Mouse (Mus musculus) hindbrain, embryonic 15.5 days (tissue): ENCODE results near the gene Gm11032. TPM values are rescaled to one million over a fixed set of nuclear protein-coding genes. Genes with fewer than 3 reads are reported as not detected.

Experiments
- ATAC-seq: fragments of 200-750 bp; cut with Nextera tagmentation; 2 replicates; pipeline ENCODE4 v1.8.0; 2017; ENCODE audit warnings: low read depth, moderate number of reproducible peaks, moderate TSS enrichment; ENCODE audit not compliant: low FRiP score
- H3K27ac ChIP-seq: fragments of 300-500 bp; sonication (generic); replicated peaks from 2 replicates; pipeline ENCODE4 v1.5.1; 2015; ENCODE audit warnings: mild to moderate bottlenecking, inconsistent platforms
- H3K27me3 ChIP-seq: fragments of 300-500 bp; sonication (generic); 2 replicates; pipeline ENCODE4 v1.6.1; 2015; ENCODE audit warnings: control low read depth, inconsistent platforms
- H3K36me3 ChIP-seq: fragments of 300-500 bp; sonication (generic); 2 replicates; pipeline ENCODE4 v1.6.1; 2015; ENCODE audit warnings: control low read depth, inconsistent platforms
- H3K4me1 ChIP-seq: fragments of 300-500 bp; sonication (generic); replicated peaks from 2 replicates; pipeline ENCODE4 v1.6.1; 2015; ENCODE audit warnings: control low read depth, inconsistent platforms
- H3K4me2 ChIP-seq: fragments of 300-500 bp; sonication (generic); 2 replicates; pipeline ENCODE4 v1.6.1; 2015; ENCODE audit warnings: moderate library complexity, mild to moderate bottlenecking, inconsistent platforms
- H3K4me3 ChIP-seq: fragments of 300-500 bp; sonication (generic); 2 replicates; pipeline ENCODE4 v1.5.1; 2015; ENCODE audit warnings: mild to moderate bottlenecking, inconsistent platforms
- H3K9ac ChIP-seq: fragments of 300-500 bp; sonication (generic); 2 replicates; pipeline ENCODE4 v1.6.1; 2015; ENCODE audit warnings: inconsistent platforms
- H3K9me3 ChIP-seq: fragments of 300-500 bp; sonication (generic); 2 replicates; pipeline ENCODE4 v1.6.1; 2016; ENCODE audit warnings: control low read depth, inconsistent platforms
- WGBS: fragments of 180-500 bp; shearing (Covaris S2); methylation state at CpG from one replicate; pipeline ENCODE4 v1.1.7; 2015; 5-methylcytosine and 5-hydroxymethylcytosine counted together
- polyA plus RNA-seq: library from polyadenylated mRNA; unstranded; fragments of >200 nt; fragmentation: Nextera tagmentation; extraction: Ambion mirVana; gene quantifications from 2 replicates; pipeline ENCODE4 v1.2.1, GENCODE M21; 2015

Gm11032 gene
- polyA plus RNA-seq, 1 experiment from 2014 or later = not detected

DNA sequence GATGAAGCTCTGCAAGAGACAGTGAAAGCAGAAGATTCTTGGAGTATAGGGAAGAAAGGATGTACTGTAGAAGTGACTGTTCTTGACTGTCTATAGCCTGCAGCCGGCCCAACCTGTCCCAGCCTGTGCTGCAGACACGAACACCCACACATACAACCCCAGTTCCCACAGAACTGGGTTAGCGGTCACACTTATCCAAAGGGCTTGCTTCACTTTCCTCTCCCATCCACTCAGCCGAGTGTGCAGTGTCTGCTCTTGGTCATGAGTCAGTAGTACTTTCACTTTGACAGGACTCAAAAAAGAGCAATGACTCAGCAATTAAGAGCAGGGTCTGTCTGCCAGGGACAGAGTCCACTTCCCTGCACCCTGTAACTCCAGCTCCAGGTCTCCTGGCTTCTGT, 41.5 kb downstream of the Gm11032 start:
- no peaks in the 10 kb centered on the region for H3K9me3 ChIP-seq
- WGBS = 90% methylated on average over 4 of the region's 4 CpGs
- no peak overlapping the region for H3K4me3 ChIP-seq
- no peak overlapping the region for H3K27ac ChIP-seq
- no peak for ATAC-seq
- H3K4me2 ChIP-seq = no peak overlapping the region
- H3K36me3 ChIP-seq = peaks cover 34% of the 10 kb centered on the region
- H3K9ac ChIP-seq = no peak overlapping the region
- no peaks in the 10 kb centered on the region for H3K27me3 ChIP-seq
- H3K4me1 ChIP-seq = 0 out of 2 replicates have a peak, but pooled peaks cover 4% of the 10 kb centered on the region

DNA sequence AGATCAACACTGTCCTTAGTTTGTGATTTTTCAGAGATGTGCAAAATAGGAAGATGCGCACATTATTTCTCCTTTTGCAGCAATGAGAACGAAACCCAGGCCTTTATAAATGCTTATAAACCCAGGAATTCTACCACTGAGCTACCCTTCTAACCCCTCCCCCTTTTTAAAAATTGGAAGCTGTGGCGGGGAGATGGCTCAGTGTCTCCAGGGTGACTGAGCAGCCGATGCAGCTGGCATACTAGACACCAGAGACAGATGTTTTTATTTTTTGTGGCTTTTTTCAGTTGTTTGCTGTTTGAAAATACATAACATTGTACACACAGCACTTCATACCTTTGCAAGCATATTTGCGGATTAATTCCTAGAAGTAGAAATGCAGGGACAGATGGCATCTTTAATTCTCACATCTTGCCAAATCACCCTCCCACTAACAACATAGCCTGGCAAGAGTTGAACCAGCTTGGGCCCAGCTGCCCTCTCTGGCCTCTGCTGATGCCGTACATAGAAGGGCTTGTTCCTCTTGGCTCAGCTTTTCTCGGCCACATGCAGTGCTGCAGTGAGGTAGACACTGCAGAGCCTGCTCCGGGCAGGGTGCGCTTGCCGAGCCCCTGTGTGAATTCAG, 42.1 kb downstream of the Gm11032 start:
- H3K9me3 ChIP-seq = no peaks in the 10 kb centered on the region
- H3K27ac ChIP-seq = no peak overlapping the region
- no peaks in the 10 kb centered on the region for H3K27me3 ChIP-seq
- H3K4me3 ChIP-seq = no peak overlapping the region
- ATAC-seq = no peak
- 0 out of 2 replicates have a peak, but pooled peaks cover 4% of the 10 kb centered on the region for H3K4me1 ChIP-seq
- peaks cover 34% of the 10 kb centered on the region for H3K36me3 ChIP-seq
- H3K4me2 ChIP-seq = no peak overlapping the region
- no peak overlapping the region for H3K9ac ChIP-seq
- WGBS = 66% methylated on average over 10 of the region's 10 CpGs

GRCm38 (mm10) chr11:4662496-4662878, 42.6 kb downstream of the Gm11032 start:
- no peaks in the 10 kb centered on the region for H3K27me3 ChIP-seq
- H3K27ac ChIP-seq = no peak overlapping the region
- WGBS = 89% methylated on average over 11 of the region's 11 CpGs
- no peaks in the 10 kb centered on the region for H3K9me3 ChIP-seq
- H3K4me1 ChIP-seq = 0 out of 2 replicates have a peak, but pooled peaks cover 4% of the 10 kb centered on the region
- peaks cover 34% of the 10 kb centered on the region for H3K36me3 ChIP-seq
- H3K9ac ChIP-seq = no peak overlapping the region
- no peak for ATAC-seq
- H3K4me2 ChIP-seq = no peak overlapping the region
- H3K4me3 ChIP-seq = no peak overlapping the region

Other genes with a start within 250 kb of the Gm11032 start
- gene Hormad2, start 179.0 kb upstream of the Gm11032 start, polyA plus RNA-seq = not detected in 2 replicates
- gene Mtmr3, start 25.2 kb upstream of the Gm11032 start, polyA plus RNA-seq = 34.3 and 34.4 TPM in 2 replicates
- 21.1 and 21.4 TPM in 2 replicates for gene Ascc2, start 17.7 kb downstream of the Gm11032 start, polyA plus RNA-seq
- gene Uqcr10, start 84.3 kb downstream of the Gm11032 start, polyA plus RNA-seq = 678 and 743 TPM in 2 replicates
- 62.2 and 63.8 TPM in 2 replicates for gene Zmat5, start 84.6 kb downstream of the Gm11032 start, polyA plus RNA-seq
- gene Cabp7, start 126.7 kb downstream of the Gm11032 start, polyA plus RNA-seq = 2.3 and 2.7 TPM in 2 replicates
- gene Nf2, start 229.5 kb downstream of the Gm11032 start, polyA plus RNA-seq = 66.8 and 72.3 TPM in 2 replicates